Mouse (Mus musculus): ENCODE measurements at regions not wholly inside any gene's neighbourhood (a gene's known extent, or its start where the extent isn't known, plus 50 kb on each side); places are given as distances from the start of the nearest gene placed in this dataset.
"Not testable (repeated sequence)": the region's sequence is repeated elsewhere in the genome, so short reads cannot be mapped to it uniquely, and the experiment has no call there.

GRCm38 (mm10) chr9:91126630-91127245, 235.5 kb upstream of the Zic4 start:
- CTCF ChIA-PET: no interaction called here
- POLR2A ChIA-PET: no interaction called here

- POLR2A ChIA-PET, CTCF ChIA-PET: not testable (repeated sequence)
Observed at GRCm38 (mm10) chr9:91128491-91128890, 233.7 kb upstream of the Zic4 start.

- CTCF ChIA-PET: no interaction called here
- POLR2A ChIA-PET: no interaction called here
Observed at GRCm38 (mm10) chr9:91130111-91130720, 232.0 kb upstream of the Zic4 start.

GRCm38 (mm10) chr9:91131415-91132255, 230.6 kb upstream of the Zic4 start:
- CTCF ChIA-PET: no interaction called here
- POLR2A ChIA-PET: no interaction called here

GRCm38 (mm10) chr9:91132531-91132930, 229.7 kb upstream of the Zic4 start:
- CTCF ChIA-PET: no interaction called here
- POLR2A ChIA-PET: no interaction called here

- POLR2A ChIA-PET: no interaction called here
Observed at GRCm38 (mm10) chr9:91133256-91133920, 228.8 kb upstream of the Zic4 start.

GRCm38 (mm10) chr9:91134325-91134724, 227.9 kb upstream of the Zic4 start:
- POLR2A ChIA-PET: no interaction called here

More at GRCm38 (mm10) chr9:91133256-91133920, 228.8 kb upstream of the Zic4 start:
- CTCF ChIA-PET: no interaction called here

GRCm38 (mm10) chr9:91135107-91135506, 227.1 kb upstream of the Zic4 start:
- ChIA-PET CTCF (no interaction called here), POLR2A (no interaction called here)

More at GRCm38 (mm10) chr9:91134325-91134724, 227.9 kb upstream of the Zic4 start:
- CTCF ChIA-PET: no interaction called here

- CTCF ChIA-PET: no interaction called here
- POLR2A ChIA-PET: no interaction called here
Observed at GRCm38 (mm10) chr9:91140651-91141050, 221.6 kb upstream of the Zic4 start.

GRCm38 (mm10) chr9:91151893-91152292, 210.3 kb upstream of the Zic4 start:
- POLR2A ChIA-PET: no interaction called here
- CTCF ChIA-PET: no interaction called here

GRCm38 (mm10) chr9:91159311-91159710, 202.9 kb upstream of the Zic4 start:
- CTCF ChIA-PET: no interaction called here
- POLR2A ChIA-PET: interaction anchor here in 1 of 4 experiments (0.6 kb wide), 1 partner anchor 9 kb away, joined by 3 read pairs; no protein-coding TSS in a partner anchor

- ChIA-PET CTCF (no interaction called here), POLR2A (interaction anchor here in 1 of 4 experiments (0.7 kb wide), 1 partner anchor 9 kb away, joined by 3 read pairs; no protein-coding TSS in a partner anchor)
Observed at GRCm38 (mm10) chr9:91167871-91168270, 194.3 kb upstream of the Zic4 start.

GRCm38 (mm10) chr9:91193221-91193620, 169.0 kb upstream of the Zic4 start:
- POLR2A ChIA-PET: no interaction called here
- CTCF ChIA-PET: no interaction called here

- CTCF ChIA-PET: no interaction called here
- POLR2A ChIA-PET: no interaction called here
Observed at GRCm38 (mm10) chr9:91193954-91194353, 168.3 kb upstream of the Zic4 start.

- POLR2A ChIA-PET: no interaction called here
Observed at GRCm38 (mm10) chr9:91207281-91207680, 154.9 kb upstream of the Zic4 start.

GRCm38 (mm10) chr9:91227673-91228440, 134.4 kb upstream of the Zic4 start:
- ChIA-PET CTCF (no interaction called here), POLR2A (no interaction called here)

More at GRCm38 (mm10) chr9:91207281-91207680, 154.9 kb upstream of the Zic4 start:
- CTCF ChIA-PET: no interaction called here

- POLR2A ChIA-PET: interaction anchor here in 1 of 4 experiments (0.6 kb wide), 1 partner anchor 20 kb away, joined by 3 read pairs; no protein-coding TSS in a partner anchor
- CTCF ChIA-PET: no interaction called here
Observed at GRCm38 (mm10) chr9:91228525-91228924, 133.7 kb upstream of the Zic4 start.

- POLR2A ChIA-PET: no interaction called here
- CTCF ChIA-PET: interaction anchor here in 1 of 4 experiments (0.5 kb wide), 1 partner anchor 1128 kb away, joined by 3 read pairs; no protein-coding TSS in a partner anchor
Observed at GRCm38 (mm10) chr9:91253886-91254285, 108.3 kb upstream of the Zic4 start.

GRCm38 (mm10) chr9:91291340-91291739, 70.9 kb upstream of the Zic4 start:
- ChIA-PET POLR2A (no interaction called here), CTCF (no interaction called here)

Data from embryonic stem cell, embryonic (primary cell).